Mouse (Mus musculus) kidney, adult 2 months (tissue): ENCODE measurements at regions not wholly inside any gene's neighbourhood (a gene's known extent, or its start where the extent isn't known, plus 50 kb on each side); places are given as distances from the start of the nearest gene placed in this dataset.

Experiments used
- DNase-seq: peaks from one replicate; pipeline ENCODE4 v3.0.0; 2021
- H3K27ac ChIP-seq: fragments of 200-500 bp; 2 replicates; pipeline ENCODE4 v1.5.1; 2012; ENCODE audit warnings: low read depth, low read length, control low read depth, inconsistent platforms; ENCODE audit not compliant: insufficient read depth
- H3K27me3 ChIP-seq: fragments of 200-500 bp; replicated peaks from 2 replicates; pipeline ENCODE4 v1.6.1; 2012; ENCODE audit warnings: mild to moderate bottlenecking, moderate library complexity, low read length, inconsistent platforms; ENCODE audit not compliant: control insufficient read depth, insufficient read depth
- H3K36me3 ChIP-seq: fragments of 200-500 bp; 2 replicates; pipeline ENCODE4 v1.6.1; 2012; ENCODE audit warnings: mild to moderate bottlenecking, moderate library complexity, low read length, inconsistent platforms; ENCODE audit not compliant: control insufficient read depth, insufficient read depth
- H3K4me1 ChIP-seq: fragments of 200-500 bp; 2 replicates; pipeline ENCODE4 v1.6.1; 2011; ENCODE audit warnings: low read length; ENCODE audit not compliant: control insufficient read depth, insufficient read depth
- H3K4me3 ChIP-seq: fragments of 200-500 bp; 2 replicates; pipeline ENCODE4 v1.5.1; 2011; ENCODE audit warnings: mild to moderate bottlenecking, low read depth, low read length, control low read depth; ENCODE audit not compliant: insufficient read depth
- CTCF ChIP-seq: fragments of 200-500 bp; conservative IDR thresholded peaks from 2 replicates; pipeline ENCODE4 v1.5.1; 2011; ENCODE audit warnings: low read depth, mild to moderate bottlenecking, control low read depth, low read length, moderate library complexity, mixed read lengths; ENCODE audit not compliant: insufficient read depth, insufficient read length
- POLR2A ChIP-seq: fragments of 200-500 bp; IDR thresholded peaks from one replicate; pipeline ENCODE4 v1.6.1; 2011; ENCODE audit warnings: low read depth, low read length, control low read depth
- WGBS: fragments of 180-500 bp; shearing (Covaris S2); methylation state at CpG from one replicate; pipeline ENCODE4 v1.1.7; 2018; 5-methylcytosine and 5-hydroxymethylcytosine counted together

GRCm38 (mm10) chr13:31715683-31716082 lies 90.1 kb downstream of the Foxf2 start:
- H3K27me3 ChIP-seq = no peaks in the 10 kb centered on the region
- H3K4me1 ChIP-seq = no peaks in the 10 kb centered on the region
- DNase-seq = no peak
- H3K4me3 ChIP-seq = no peak overlapping the region
- no peaks in the 10 kb centered on the region for H3K36me3 ChIP-seq
- WGBS = 58% methylated on average over 2 of the region's 2 CpGs
- no peak for TF ChIP-seq POLR2A
- no peak overlapping the region for H3K27ac ChIP-seq

GRCm38 (mm10) chr13:31716771-31717170 lies 89.7 kb upstream of the Foxc1 start:
- TF ChIP-seq POLR2A (no peak), CTCF (no peak)
- 23% methylated on average over 2 of the region's 2 CpGs for WGBS

GRCm38 (mm10) chr13:31720731-31721130 lies 85.7 kb upstream of the Foxc1 start:
- H3K27me3 ChIP-seq = no peaks in the 10 kb centered on the region
- no peak for TF ChIP-seq POLR2A
- no peak for TF ChIP-seq CTCF
- DNase-seq = no peak
- 32% methylated on average over 2 of the region's 2 CpGs for WGBS
- H3K4me1 ChIP-seq = no peaks in the 10 kb centered on the region
- no peaks in the 10 kb centered on the region for H3K36me3 ChIP-seq
- H3K4me3 ChIP-seq = no peak overlapping the region
- no peak overlapping the region for H3K27ac ChIP-seq

More at GRCm38 (mm10) chr13:31716771-31717170, 89.7 kb upstream of the Foxc1 start:
- H3K4me3 ChIP-seq = no peak overlapping the region
- no peaks in the 10 kb centered on the region for H3K27me3 ChIP-seq
- H3K36me3 ChIP-seq = no peaks in the 10 kb centered on the region
- H3K27ac ChIP-seq = no peak overlapping the region
- no peaks in the 10 kb centered on the region for H3K4me1 ChIP-seq
- no peak for DNase-seq

GRCm38 (mm10) chr13:31728862-31729261 lies 77.6 kb upstream of the Foxc1 start:
- TF ChIP-seq POLR2A (no peak), CTCF (no peak)
- no peak for DNase-seq
- H3K4me3 ChIP-seq = no peak overlapping the region
- no peak overlapping the region for H3K27ac ChIP-seq
- H3K4me1 ChIP-seq = no peaks in the 10 kb centered on the region
- H3K36me3 ChIP-seq = no peaks in the 10 kb centered on the region
- H3K27me3 ChIP-seq = no peaks in the 10 kb centered on the region; the same call in 1 of the 2 replicates
- WGBS = 83% methylated on average over 2 of the region's 2 CpGs

GRCm38 (mm10) chr13:31746276-31746675 lies 60.2 kb upstream of the Foxc1 start:
- Histone ChIP-seq H3K27ac (no peak overlapping the region), H3K4me3 (no peak overlapping the region), H3K4me1 (no peaks in the 10 kb centered on the region), H3K27me3 (no peaks in the 10 kb centered on the region), H3K36me3 (no peaks in the 10 kb centered on the region)
- TF ChIP-seq POLR2A = no peak
- TF ChIP-seq CTCF = no peak
- 88% methylated on average over 1 of the region's 1 CpGs for WGBS
- DNase-seq = no peak
